Mouse (Mus musculus): ENCODE results near the gene Wfs1.

GRCm38 (mm10) chr5:37017222-37017621 lies 28.2 kb upstream of the Wfs1 start:
- TF ChIP-seq CTCF (IDR thresholded peaks at IDR 0.05) (no peak), EP300 (IDR thresholded peaks at IDR 0.05) (no peak)
